Mouse (Mus musculus): ENCODE data around the gene BC052040.
A peak's percentile ranks its signal among the peaks of the same experiment; 100 is the strongest.

BC052040 gene

GRCm38 (mm10) chr2:115581241-115581988 is at the start of gene BC052040:
Gene BC052040 (plus strand): TSS chr2:115581716.
- DNase-seq (ENCODE audit: low spot score), result peak; percentile 92

GRCm38 (mm10) chr2:115538009-115538690 is 43.4 kb upstream of the BC052040 start:
- peak; percentile 77 for DNase-seq (ENCODE audit: low spot score)

- DNase-seq (ENCODE audit: low spot score), result peak; percentile 34
These were observed 42.7 kb upstream of the BC052040 start for GRCm38 (mm10) chr2:115538691-115539283.

GRCm38 (mm10) chr2:115539731-115540130 is 41.8 kb upstream of the BC052040 start:
- DNase-seq (ENCODE audit: low spot score), result no peak

- DNase-seq (ENCODE audit: low spot score), result peak; percentile 65
These were observed 39.0 kb upstream of the BC052040 start for GRCm38 (mm10) chr2:115542401-115543123.

- peak; percentile 19 for DNase-seq (ENCODE audit: low spot score)
These were observed 38.3 kb upstream of the BC052040 start for GRCm38 (mm10) chr2:115543212-115543611.

- no peak for DNase-seq (ENCODE audit: low spot score)
These were observed 29.6 kb upstream of the BC052040 start for GRCm38 (mm10) chr2:115551901-115552300.

- DNase-seq (ENCODE audit: low spot score), result no peak
These were observed 19.2 kb upstream of the BC052040 start for GRCm38 (mm10) chr2:115562155-115562827.

GRCm38 (mm10) chr2:115563436-115564093 is 18.0 kb upstream of the BC052040 start:
- no peak for DNase-seq (ENCODE audit: low spot score)

GRCm38 (mm10) chr2:115571996-115572395 is 9.5 kb upstream of the BC052040 start:
- no peak for DNase-seq (ENCODE audit: low spot score)

- DNase-seq (ENCODE audit: low spot score), result no peak
These were observed 6.7 kb upstream of the BC052040 start for GRCm38 (mm10) chr2:115574802-115575201.

GRCm38 (mm10) chr2:115579171-115579900 is 2.2 kb upstream of the BC052040 start:
- DNase-seq (ENCODE audit: low spot score), result peak; percentile 81

- peak; percentile 70 for DNase-seq (ENCODE audit: low spot score)
These were observed 1.5 kb upstream of the BC052040 start for GRCm38 (mm10) chr2:115579976-115580375.

- DNase-seq (ENCODE audit: low spot score), result no peak
These were observed 583 bp downstream of the BC052040 start for GRCm38 (mm10) chr2:115581989-115582608.

- no peak for DNase-seq (ENCODE audit: low spot score)
These were observed 2.3 kb downstream of the BC052040 start for GRCm38 (mm10) chr2:115583776-115584175.

GRCm38 (mm10) chr2:115590602-115591001 is 9.1 kb downstream of the BC052040 start:
- DNase-seq (ENCODE audit: low spot score), result no peak

- no peak for DNase-seq (ENCODE audit: low spot score)
These were observed 11.2 kb downstream of the BC052040 start for GRCm38 (mm10) chr2:115592651-115593119.

- no peak for DNase-seq (ENCODE audit: low spot score)
These were observed 15.5 kb downstream of the BC052040 start for GRCm38 (mm10) chr2:115597017-115597416.

GRCm38 (mm10) chr2:115598266-115598665 is 16.8 kb downstream of the BC052040 start:
- no peak for DNase-seq (ENCODE audit: low spot score)

GRCm38 (mm10) chr2:115600724-115601123 is 19.2 kb downstream of the BC052040 start:
- no peak for DNase-seq (ENCODE audit: low spot score)

Measured in embryo, embryonic 10.5 days (tissue).